Mouse (Mus musculus) urinary bladder, adult 2 months (tissue): ENCODE data around the gene Gm20388. TPM values are rescaled to one million over a fixed set of nuclear protein-coding genes. Genes with fewer than 3 reads are reported as not detected.
"Not testable (repeated sequence)": the region's sequence is repeated elsewhere in the genome, so short reads cannot be mapped to it uniquely, and the experiment has no call there.

Source experiments
- DNase-seq: peaks from one replicate; pipeline ENCODE4 v3.0.0; 2022; ENCODE audit warnings: low spot score
- polyA plus RNA-seq: library from polyadenylated mRNA; depleted of rRNA; stranded (reverse); fragments of >200 nt; gene quantifications from 2 replicates; pipeline ENCODE4 v1.2.3, GENCODE M21; 2012

Gene Gm20388
- polyA plus RNA-seq, 1 experiment = 50.2 TPM

- no peak for DNase-seq
These were observed 852.6 kb downstream of the Gm20388 start for GRCm38 (mm10) chr8:120763267-120763666.

GRCm38 (mm10) chr8:120764638-120765037, 854.0 kb downstream of the Gm20388 start:
- no peak for DNase-seq

GRCm38 (mm10) chr8:120766622-120767021, 856.0 kb downstream of the Gm20388 start:
- DNase-seq = no peak

- no peak for DNase-seq
These were observed 858.0 kb downstream of the Gm20388 start for GRCm38 (mm10) chr8:120768454-120769218.

- DNase-seq = no peak
These were observed 866.5 kb downstream of the Gm20388 start for GRCm38 (mm10) chr8:120777184-120777583.

GRCm38 (mm10) chr8:120777732-120778131, 867.1 kb downstream of the Gm20388 start:
- DNase-seq = peak; percentile 49

GRCm38 (mm10) chr8:120779106-120779505, 868.5 kb downstream of the Gm20388 start:
- DNase-seq = no peak

- no peak for DNase-seq
These were observed 873.1 kb downstream of the Gm20388 start for GRCm38 (mm10) chr8:120783781-120784180.

- no peak for DNase-seq
These were observed 876.1 kb downstream of the Gm20388 start for GRCm38 (mm10) chr8:120786753-120787152.

- no peak for DNase-seq
These were observed 877.0 kb downstream of the Gm20388 start for GRCm38 (mm10) chr8:120787631-120788030.

GRCm38 (mm10) chr8:120792710-120793109, 882.1 kb downstream of the Gm20388 start:
- no peak for DNase-seq

- DNase-seq = peak; percentile 74
These were observed 885.4 kb downstream of the Gm20388 start for GRCm38 (mm10) chr8:120795944-120796635.

GRCm38 (mm10) chr8:120797019-120797727, 886.5 kb downstream of the Gm20388 start:
- no peak for DNase-seq

GRCm38 (mm10) chr8:120800308-120800865, 889.7 kb downstream of the Gm20388 start:
- DNase-seq = peak; percentile 35

GRCm38 (mm10) chr8:120803661-120804375, 893.2 kb downstream of the Gm20388 start:
- DNase-seq = not testable (repeated sequence)

GRCm38 (mm10) chr8:120804741-120805140, 894.1 kb downstream of the Gm20388 start:
- DNase-seq = no peak

GRCm38 (mm10) chr8:120806780-120807264, 896.2 kb downstream of the Gm20388 start:
- DNase-seq = no peak

- no peak for DNase-seq
These were observed 897.1 kb downstream of the Gm20388 start for GRCm38 (mm10) chr8:120807719-120808118.

GRCm38 (mm10) chr8:120809050-120809449, 898.4 kb downstream of the Gm20388 start:
- no peak for DNase-seq

GRCm38 (mm10) chr8:120811953-120812352, 901.3 kb downstream of the Gm20388 start:
- DNase-seq = no peak

GRCm38 (mm10) chr8:120813028-120813427, 902.4 kb downstream of the Gm20388 start:
- DNase-seq = no peak
